Mouse (Mus musculus) G1E (cell line): ENCODE measurements at regions not wholly inside any gene's neighbourhood (a gene's known extent, or its start where the extent isn't known, plus 50 kb on each side); places are given as distances from the start of the nearest gene placed in this dataset.

Experiments used
- CTCF ChIP-seq: IDR thresholded peaks from 2 replicates; pipeline ENCODE4 v1.5.1; 2012; ENCODE audit warnings: low read depth, low read length, inconsistent platforms, mixed read lengths
- GATA1 ChIP-seq: IDR thresholded peaks from 2 replicates; pipeline ENCODE4 v1.6.1; 2012; ENCODE audit warnings: borderline replicate concordance, low read length, inconsistent platforms, mixed read lengths
- GATA2 ChIP-seq: IDR thresholded peaks from 2 replicates; pipeline ENCODE4 v1.6.1; 2012; ENCODE audit warnings: low read depth, low read length, inconsistent platforms, borderline replicate concordance
- POLR2AphosphoS5 ChIP-seq: IDR thresholded peaks from 2 replicates; pipeline ENCODE4 v1.6.1; 2012; ENCODE audit warnings: low read depth, low read length, inconsistent platforms; ENCODE audit not compliant: insufficient replicate concordance
- TAL1 ChIP-seq: conservative IDR thresholded peaks from 2 replicates; pipeline ENCODE4 v1.6.1; 2012; ENCODE audit warnings: low read depth, low read length, inconsistent platforms, mixed read lengths

DNA sequence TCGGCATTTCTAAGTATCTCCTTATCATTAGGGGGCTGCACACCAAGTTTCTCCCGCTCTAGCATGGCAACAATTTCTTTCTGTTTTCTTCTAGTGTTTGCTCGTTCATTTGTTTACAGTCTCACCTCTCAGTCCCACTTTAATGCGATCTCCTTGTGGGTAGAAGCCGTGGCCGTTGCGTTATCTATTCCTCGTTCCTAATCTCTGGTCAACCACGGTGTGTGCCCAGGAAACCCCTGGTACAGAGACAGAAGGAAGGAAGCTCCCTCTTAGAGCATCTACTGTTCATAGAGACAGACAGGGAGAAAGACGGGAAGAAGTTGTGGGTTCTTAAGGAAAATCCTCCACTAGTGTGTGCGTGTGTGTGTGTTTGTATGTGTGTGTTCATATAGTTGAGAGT lies 110.9 kb upstream of the Klf3 start:
- TF ChIP-seq CTCF: no peak
- no peak for TF ChIP-seq GATA1
- no peak for TF ChIP-seq TAL1
- TF ChIP-seq GATA2: no peak
- TF ChIP-seq POLR2AphosphoS5: no peak
